ENCODE assay signal across 8 mouse cellular contexts in the genomic region with DNA sequence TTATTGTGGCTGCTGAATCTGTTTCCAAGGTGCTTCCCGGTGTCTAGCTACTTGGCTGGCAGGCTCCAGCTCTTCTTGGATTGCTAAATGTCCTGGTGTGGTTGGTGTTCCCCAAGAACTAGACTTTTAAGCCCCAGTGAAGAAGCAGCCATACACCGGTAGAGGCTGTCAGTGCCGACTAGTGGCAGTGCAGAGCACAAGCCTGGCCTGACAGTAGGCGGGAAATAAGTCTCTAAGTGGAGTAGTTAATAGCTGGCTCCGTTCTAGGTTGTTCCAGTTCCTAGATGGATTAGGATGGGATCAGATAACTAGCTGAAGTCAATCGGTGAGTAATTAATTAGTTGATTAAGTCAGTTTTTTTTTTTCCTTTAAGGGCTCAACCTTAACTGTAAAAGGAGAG. TPM values are rescaled to one million over a fixed set of nuclear protein-coding genes. Genes with fewer than 3 reads are reported as not detected.
A peak's percentile ranks its signal among the peaks of the same experiment; 100 is the strongest.
DNase-seq lines count a peak whose midpoint lies in the region; ATAC-seq and TF ChIP-seq lines count a peak whose summit lies in the region.

No protein-coding gene starts in this region.

- no peak overlapping the region for H3K9ac ChIP-seq in hindbrain, embryonic 12.5 days
- H3K9ac ChIP-seq in hindbrain, embryonic 16.5 days (ENCODE audit: low read depth, low read length): no peak overlapping the region
- no peak overlapping the region for H3K9ac ChIP-seq in ES-Bruce4 (ENCODE audit: low read depth, poor library complexity, severe bottlenecking)

- peak; percentile 52 to 83 for DNase-seq in adrenal gland, adult (ENCODE audit: inconsistent age in 2 of 2, low spot score in 1 of 2)
- no peak for DNase-seq in adrenal gland, adult 8-10 months
- peak; percentile 37 to 54 for DNase-seq in lung, postnatal 4 days
- no peak for DNase-seq in c-Kit-positive CD71-positive TER-119-positive erythroid progenitor cells, embryonic 14.5 days (ENCODE audit: low spot score)

- 0 out of 2 replicates have a peak overlapping the region, but pooled peaks have one; percentile 7 for H3K27ac ChIP-seq in hindbrain, embryonic 12.5 days
- H3K27ac ChIP-seq in hindbrain, embryonic 16.5 days (ENCODE audit: low read depth, low read length): no peak overlapping the region
- no peak overlapping the region for H3K27ac ChIP-seq in ES-Bruce4 (ENCODE audit: insufficient read depth, low read length)

- H3K27me3 ChIP-seq in hindbrain, embryonic 12.5 days: no peaks in the 10 kb centered on the region
- H3K27me3 ChIP-seq in hindbrain, embryonic 16.5 days (replicated peaks; ENCODE audit: control insufficient read depth, insufficient read depth, low read length): no peaks in the 10 kb centered on the region
- no peaks in the 10 kb centered on the region for H3K27me3 ChIP-seq in ES-Bruce4 (ENCODE audit: control insufficient read depth, insufficient read depth, low read length, poor library complexity, severe bottlenecking)

- WGBS in hindbrain, embryonic 12.5 days: 72% methylated on average over 6 of the region's 6 CpGs
- 45% methylated on average over 6 of the region's 6 CpGs for WGBS in hindbrain, embryonic 16.5 days

- ATAC-seq in hindbrain, embryonic 12.5 days (ENCODE audit: low FRiP score): no peak
- ATAC-seq in hindbrain, embryonic 16.5 days: no peak
- ATAC-seq in hematopoietic stem cell, adult 5-6 weeks (replicated peaks in 1 of 2; ENCODE audit: insufficient read depth in 1 of 2, low FRiP score in 2 of 2, low TSS enrichment in 1 of 2, low read depth in 1 of 2, poor library complexity in 2 of 2, severe bottlenecking in 2 of 2): peak; percentile 30 to 60; a peak in 2 of 4 replicates

- no peak for TF ChIP-seq POLR2A in ES-Bruce4 (IDR thresholded peaks at IDR 0.05; ENCODE audit: insufficient read depth, low read length)

- H3K9me3 ChIP-seq in hindbrain, embryonic 12.5 days (replicated peaks): no peaks in the 10 kb centered on the region
- H3K9me3 ChIP-seq in hindbrain, embryonic 16.5 days (ENCODE audit: control insufficient read depth, low read length): no peaks in the 10 kb centered on the region
- no peaks in the 10 kb centered on the region for H3K9me3 ChIP-seq in ES-Bruce4 (replicated peaks; ENCODE audit: control insufficient read depth, insufficient read depth, low read length, poor library complexity, severe bottlenecking)

- peaks cover 33% of the 10 kb centered on the region for H3K4me1 ChIP-seq in hindbrain, embryonic 12.5 days
- peaks cover 30% of the 10 kb centered on the region for H3K4me1 ChIP-seq in hindbrain, embryonic 16.5 days (ENCODE audit: control insufficient read depth, insufficient read depth, low read depth, low read length)
- peaks cover 3% of the 10 kb centered on the region for H3K4me1 ChIP-seq in ES-Bruce4 (ENCODE audit: control insufficient read depth, insufficient read depth, low read length)

- no peak overlapping the region for H3K4me2 ChIP-seq in hindbrain, embryonic 12.5 days (replicated peaks)
- H3K4me2 ChIP-seq in hindbrain, embryonic 16.5 days (ENCODE audit: low read length): no peak overlapping the region

- H3K36me3 ChIP-seq in hindbrain, embryonic 12.5 days: peaks cover 16% of the 10 kb centered on the region
- H3K36me3 ChIP-seq in hindbrain, embryonic 16.5 days (ENCODE audit: control insufficient read depth, insufficient read depth, low read length): no peaks in the 10 kb centered on the region
- peaks cover 24% of the 10 kb centered on the region for H3K36me3 ChIP-seq in ES-Bruce4 (ENCODE audit: control insufficient read depth, insufficient read depth, low read length, poor library complexity, severe bottlenecking)

- TF ChIP-seq EP300 in ES-Bruce4 (IDR thresholded peaks at IDR 0.05; ENCODE audit: insufficient read depth, low read depth, low read length): no peak

- TF ChIP-seq CTCF in ES-Bruce4 (IDR thresholded peaks at IDR 0.05; ENCODE audit: low read depth, low read length): peak; percentile 63

- H3K4me3 ChIP-seq in hindbrain, embryonic 12.5 days: no peak overlapping the region
- H3K4me3 ChIP-seq in hindbrain, embryonic 16.5 days (ENCODE audit: low read length): no peak overlapping the region
- H3K4me3 ChIP-seq in ES-Bruce4 (ENCODE audit: low read depth, low read length): no peak overlapping the region

RNA-seq across cellular contexts. Expression of gene Zbtb2, which starts 3.9 kb away (rescaled TPM):
- 10 to 100 TPM in 1 of 4 experiments, 1 to 10 TPM in 3; 9.2 to 10.1 (median 9.5) TPM for total RNA-seq in adrenal gland, adult 8-10 months (2022)
- 18.1 and 19.3 TPM in 2 replicates for polyA plus RNA-seq in hindbrain, embryonic 12.5 days (2016; fragmentation: Nextera tagmentation; extraction: Ambion mirVana)
- 11.7 and 15.2 TPM in 2 replicates for polyA plus RNA-seq in hindbrain, embryonic 16.5 days (2015; fragmentation: Nextera tagmentation; extraction: Ambion mirVana)
- polyA plus RNA-seq in ES-Bruce4 (2011; ENCODE audit: insufficient read depth, insufficient read length, low read depth, missing spikeins): 11.0 and 13.1 TPM in 2 replicates
- 13.9 and 15.9 TPM in 2 replicates for total RNA-seq in hematopoietic stem cell, adult 5-6 weeks (2017)

RNA-seq across cellular contexts. Expression of gene Rmnd1, which starts 40.3 kb away (rescaled TPM):
- 10 to 100 TPM; 39.8 to 49.9 (median 41.7) TPM for total RNA-seq in adrenal gland, adult 8-10 months (2022)
- polyA plus RNA-seq in hindbrain, embryonic 12.5 days (2016; fragmentation: Nextera tagmentation; extraction: Ambion mirVana): 45.4 and 52.6 TPM in 2 replicates
- 41.9 and 49.2 TPM in 2 replicates for polyA plus RNA-seq in hindbrain, embryonic 16.5 days (2015; fragmentation: Nextera tagmentation; extraction: Ambion mirVana)
- polyA plus RNA-seq in ES-Bruce4 (2011; ENCODE audit: insufficient read depth, insufficient read length, low read depth, missing spikeins): 72.8 and 77.1 TPM in 2 replicates
- 38.5 and 46.7 TPM in 2 replicates for total RNA-seq in hematopoietic stem cell, adult 5-6 weeks (2017)

RNA-seq across cellular contexts. Expression of gene Armt1, which starts 40.4 kb away (rescaled TPM):
- 10 to 100 TPM; 15.6 to 20.7 (median 16.7) TPM for total RNA-seq in adrenal gland, adult 8-10 months (2022)
- polyA plus RNA-seq in hindbrain, embryonic 12.5 days (2016; fragmentation: Nextera tagmentation; extraction: Ambion mirVana): 20.8 and 21.4 TPM in 2 replicates
- 10.6 and 10.9 TPM in 2 replicates for polyA plus RNA-seq in hindbrain, embryonic 16.5 days (2015; fragmentation: Nextera tagmentation; extraction: Ambion mirVana)
- 80.4 and 84.0 TPM in 2 replicates for polyA plus RNA-seq in ES-Bruce4 (2011; ENCODE audit: insufficient read depth, insufficient read length, low read depth, missing spikeins)
- total RNA-seq in hematopoietic stem cell, adult 5-6 weeks (2017): 19.3 and 31.4 TPM in 2 replicates

Comparison
In these comparisons a context has a peak if more than half of its experiments do, and no peak if none do; other contexts are left out.
1. DNase-seq: peak in adrenal gland, adult (2 of 2) and lung, postnatal 4 days (2 of 2); none in adrenal gland, adult 8-10 months (single experiment) and c-Kit-positive CD71-positive TER-119-positive erythroid progenitor cells, embryonic 14.5 days (single experiment).
2. ATAC-seq: peak in hematopoietic stem cell, adult 5-6 weeks (2 of 2); none in hindbrain, embryonic 12.5 days (single experiment) and hindbrain, embryonic 16.5 days (single experiment).